Mouse (Mus musculus): ENCODE results near the gene Dlg2.

Gene Dlg2

DNA sequence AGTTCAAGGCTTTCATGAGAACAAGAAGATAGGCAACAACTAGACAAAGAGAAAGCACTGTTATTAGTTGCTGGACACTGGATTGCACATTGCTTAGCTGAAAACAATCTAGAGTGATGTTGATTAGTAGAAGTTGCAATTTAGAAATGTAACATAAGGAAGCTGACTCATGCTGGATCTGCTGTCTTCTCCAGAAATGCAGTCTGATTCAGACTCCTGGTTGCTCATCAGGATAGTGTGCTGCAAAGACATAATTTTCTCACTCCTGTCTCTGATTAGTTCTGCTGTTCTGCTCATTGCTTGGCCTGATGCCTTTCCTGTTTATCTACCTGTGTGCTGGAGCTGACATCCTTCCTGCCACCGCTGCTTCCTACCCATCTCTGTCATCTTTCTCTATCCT is 1572.4 kb downstream of the Dlg2 start:
- CTCF ChIA-PET: no interaction called here

DNA sequence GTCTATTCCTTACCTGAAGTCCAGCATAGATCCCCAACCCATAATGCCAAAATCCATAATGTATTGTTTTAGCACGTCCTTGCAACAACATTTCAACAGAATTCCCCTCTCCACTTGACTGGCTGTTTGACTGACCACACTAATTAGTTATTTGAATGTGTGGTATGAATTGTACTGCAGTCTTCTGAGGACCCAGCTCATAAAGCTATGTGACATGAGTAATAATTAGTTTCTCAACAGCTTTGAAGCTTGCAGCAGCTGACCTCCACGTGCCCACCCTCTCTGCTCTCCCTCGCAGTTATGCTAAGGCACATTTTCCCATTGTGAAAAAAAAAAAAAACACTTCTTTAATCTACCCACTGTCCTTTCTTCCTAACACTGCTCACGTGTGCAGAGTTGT is 1590.4 kb downstream of the Dlg2 start:
- CTCF ChIA-PET: no interaction called here

DNA sequence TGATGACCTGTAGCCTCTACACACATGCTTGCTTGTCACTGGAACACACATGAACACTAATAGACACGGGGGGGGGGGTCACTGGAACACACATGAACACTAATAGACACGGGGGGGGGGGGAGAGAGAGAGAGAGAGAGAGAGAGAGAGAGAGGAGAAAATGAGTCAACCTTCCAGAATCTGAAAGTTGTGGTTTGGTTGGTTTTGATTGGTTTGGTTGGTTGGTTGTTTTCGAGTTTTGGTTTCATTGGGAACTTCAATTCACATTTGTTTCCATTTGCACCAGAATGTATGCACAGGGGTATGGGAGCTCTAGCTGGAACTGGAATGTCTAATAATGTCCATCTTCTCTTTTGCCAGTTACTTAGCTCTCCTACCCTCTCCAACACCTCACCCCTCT is 1611.0 kb downstream of the Dlg2 start:
- CTCF ChIA-PET: no interaction called here

DNA sequence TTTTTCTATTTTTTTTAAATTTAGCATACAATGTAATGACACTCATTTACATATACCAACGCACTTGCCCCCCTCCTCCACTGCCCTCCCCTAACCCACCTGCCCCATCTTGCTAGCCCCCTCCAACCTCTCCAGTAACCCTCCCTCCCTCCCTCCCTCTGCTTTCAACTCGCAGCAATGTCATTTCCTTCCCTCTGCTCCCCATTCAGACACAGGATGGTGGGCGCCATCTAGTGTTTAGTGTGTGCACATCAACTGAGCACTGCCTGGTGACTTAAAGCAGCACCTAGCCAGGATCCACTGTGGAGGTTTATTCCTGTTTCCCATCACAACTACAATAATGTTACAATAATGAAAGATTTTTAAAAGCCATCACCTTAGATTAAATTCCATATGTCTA is 1617.4 kb downstream of the Dlg2 start:
- CTCF ChIA-PET: no interaction called here

DNA sequence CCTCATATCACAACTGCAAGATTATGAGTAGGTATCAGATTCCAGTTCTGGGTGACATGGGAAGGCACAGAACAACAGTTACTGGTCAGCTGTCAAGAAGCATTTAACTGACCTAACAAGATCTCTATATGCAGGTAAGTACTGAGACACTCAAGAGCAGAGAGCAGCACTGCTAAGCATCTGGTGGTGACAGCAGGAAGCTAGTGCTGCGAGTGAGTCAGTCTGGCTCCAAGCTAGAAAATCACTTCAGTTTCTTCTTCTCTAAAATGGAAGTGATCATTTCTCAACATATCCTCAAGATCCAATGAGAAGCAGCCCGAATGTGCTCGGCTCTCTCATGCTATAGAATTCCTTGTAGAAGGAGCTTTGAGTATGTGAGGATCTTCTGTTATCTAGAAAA is 1618.7 kb downstream of the Dlg2 start:
- CTCF ChIA-PET: no interaction called here

DNA sequence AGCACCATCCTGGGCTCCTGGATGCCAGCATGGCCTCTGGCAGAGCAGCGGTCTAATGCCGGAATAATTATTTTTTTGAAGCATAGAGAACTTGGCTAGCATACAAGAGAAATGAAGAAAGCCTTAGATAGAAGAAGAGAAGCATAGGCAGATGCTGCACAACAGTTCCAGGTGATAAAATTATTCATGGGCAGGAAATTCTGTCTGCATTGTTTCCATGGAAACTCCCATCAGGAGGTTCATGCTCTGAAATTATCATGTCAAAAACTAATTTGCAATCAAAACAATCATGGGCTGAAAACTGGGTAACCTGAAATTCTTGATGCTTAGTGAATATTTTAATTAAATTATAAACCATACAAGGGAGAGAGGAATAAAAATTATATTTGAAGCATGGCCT is 1624.4 kb downstream of the Dlg2 start:
- CTCF ChIA-PET: interaction anchor here (0.5 kb wide), 1 partner anchor 73 kb away, joined by 8 read pairs; no protein-coding TSS in a partner anchor

DNA sequence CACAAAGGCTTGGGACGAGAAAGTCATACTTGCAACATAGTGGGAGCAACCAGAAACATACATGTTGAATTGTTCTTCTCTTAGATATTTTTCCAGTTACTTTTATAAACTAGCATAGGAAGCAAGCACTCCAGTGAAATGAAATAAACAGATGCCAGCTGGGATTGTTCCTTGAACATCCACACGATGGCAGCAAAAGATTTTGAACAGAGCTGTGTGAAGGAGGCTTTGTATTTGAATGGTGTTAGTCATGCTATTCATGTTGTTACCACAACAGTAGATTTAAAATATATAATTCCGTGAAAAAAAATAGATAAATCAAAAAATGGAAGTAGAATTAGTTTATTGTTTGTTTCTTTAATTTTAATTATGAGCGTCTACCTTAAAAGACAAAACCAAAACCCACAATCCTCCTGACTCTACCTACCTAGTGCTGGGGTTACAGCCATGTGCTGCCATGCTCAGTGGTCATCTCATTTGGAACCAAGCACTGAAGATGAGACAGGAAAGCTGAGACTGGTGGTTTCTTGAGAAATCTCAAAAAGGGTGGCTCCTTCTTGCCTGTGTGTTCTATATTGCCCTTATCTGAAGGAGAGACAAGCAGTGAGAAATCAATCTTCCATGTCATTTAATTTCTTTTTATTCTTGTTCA is 1626.5 kb downstream of the Dlg2 start:
- CTCF ChIA-PET: no interaction called here

DNA sequence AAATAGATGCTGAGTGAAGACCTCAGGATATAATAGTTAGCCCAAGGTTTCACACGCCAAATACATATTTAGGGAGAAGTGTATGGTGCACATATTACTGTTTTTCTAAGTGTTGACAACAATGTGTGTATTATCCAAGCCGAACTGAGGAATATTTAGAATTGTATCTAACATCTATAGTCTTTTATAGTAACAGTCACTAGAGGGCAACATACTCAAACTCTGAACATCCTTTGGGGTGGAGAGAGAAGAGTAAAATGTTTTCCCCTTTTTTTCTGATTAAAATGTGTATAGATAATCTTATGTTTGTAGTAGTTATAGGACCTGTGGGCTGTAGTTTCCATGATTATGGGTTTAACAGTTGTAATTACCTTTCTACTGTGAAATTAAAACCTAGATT is 1629.0 kb downstream of the Dlg2 start:
- CTCF ChIA-PET: no interaction called here

DNA sequence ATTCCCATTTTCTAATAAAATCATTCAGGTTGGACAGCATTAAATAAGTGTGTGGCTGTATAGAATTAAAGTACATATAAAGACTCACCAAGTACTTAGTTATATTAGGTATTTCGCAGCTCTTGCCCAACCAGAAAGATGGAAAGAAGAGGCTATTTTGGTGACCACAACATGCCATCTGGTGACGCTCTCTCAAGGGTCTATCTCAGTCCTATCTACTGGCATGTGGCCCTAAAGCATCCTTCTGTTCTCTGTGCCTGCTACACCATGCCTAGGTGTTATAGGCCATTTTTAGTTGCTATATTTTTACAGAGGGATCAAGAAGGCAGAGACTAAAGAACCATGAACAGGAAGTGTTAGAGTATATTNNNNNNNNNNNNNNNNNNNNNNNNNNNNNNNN is 1629.5 kb downstream of the Dlg2 start:
- CTCF ChIA-PET: no interaction called here

DNA sequence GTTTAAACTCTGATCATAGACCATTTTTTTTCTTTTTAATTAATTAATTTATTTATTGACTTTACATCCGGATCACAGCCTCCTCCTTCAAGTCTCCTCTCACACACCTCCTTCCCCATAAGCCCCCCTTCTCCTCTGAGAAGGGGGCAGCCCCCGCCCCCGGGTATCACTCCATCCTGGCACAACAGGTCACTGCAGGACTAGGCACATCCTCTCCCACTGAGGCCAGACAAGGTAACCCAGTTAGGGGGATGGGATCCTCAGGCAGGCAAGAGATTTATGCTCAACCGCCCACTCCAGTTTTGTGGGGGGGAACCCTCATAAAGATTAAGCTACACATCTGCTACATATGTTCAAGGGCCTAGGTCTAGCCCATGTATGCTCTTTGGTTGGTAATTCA is 1636.6 kb downstream of the Dlg2 start:
- CTCF ChIA-PET: no interaction called here

DNA sequence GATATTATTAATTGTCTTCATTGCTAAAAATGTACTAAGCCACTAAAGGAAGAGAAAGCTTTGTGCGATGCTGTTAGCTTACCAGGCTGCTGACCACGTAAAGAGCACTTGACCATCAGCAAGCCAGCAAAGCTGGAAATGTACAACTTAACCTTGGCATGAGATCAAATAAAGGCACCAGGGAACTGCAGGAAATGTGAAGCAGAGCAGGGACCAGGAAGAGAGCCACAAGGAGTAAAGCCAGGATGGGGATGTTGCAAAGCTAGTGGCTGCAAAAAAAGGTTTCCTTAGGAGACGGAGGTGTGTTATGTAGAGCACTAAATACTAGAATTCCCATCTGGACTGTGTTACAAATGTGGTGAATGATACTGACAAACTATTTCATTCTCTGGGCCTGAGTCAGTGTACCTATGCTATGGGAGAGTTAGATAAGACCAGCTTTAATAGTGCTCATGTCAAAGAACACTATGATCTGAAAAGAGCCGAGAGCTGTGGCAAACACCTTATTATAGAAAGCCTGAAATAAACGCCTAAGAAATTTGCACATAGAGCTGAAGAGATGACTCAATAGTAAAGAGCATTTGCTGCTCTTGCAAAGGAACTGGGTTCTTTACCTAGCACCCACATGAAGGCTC is 1638.9 kb downstream of the Dlg2 start:
- CTCF ChIA-PET: no interaction called here

DNA sequence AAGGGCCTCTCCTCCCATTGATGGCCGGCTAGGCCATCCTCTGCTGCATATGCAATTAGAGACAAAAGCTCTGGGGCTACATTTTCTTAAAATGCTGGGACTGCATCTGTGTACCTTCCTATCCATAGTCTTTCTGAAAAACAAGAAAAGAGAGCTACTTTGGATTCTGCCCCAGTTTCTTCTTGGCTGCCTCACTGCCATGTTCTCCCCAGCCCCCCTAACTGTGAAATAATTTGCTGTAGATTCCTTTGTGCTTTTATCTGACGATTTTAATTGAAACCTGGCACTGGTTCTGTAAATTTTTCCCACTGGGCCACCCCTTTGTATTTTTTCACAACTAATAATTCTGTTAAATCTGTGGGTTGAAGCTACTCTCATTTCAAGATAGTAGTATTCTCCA is 1646.8 kb downstream of the Dlg2 start:
- CTCF ChIA-PET: no interaction called here

DNA sequence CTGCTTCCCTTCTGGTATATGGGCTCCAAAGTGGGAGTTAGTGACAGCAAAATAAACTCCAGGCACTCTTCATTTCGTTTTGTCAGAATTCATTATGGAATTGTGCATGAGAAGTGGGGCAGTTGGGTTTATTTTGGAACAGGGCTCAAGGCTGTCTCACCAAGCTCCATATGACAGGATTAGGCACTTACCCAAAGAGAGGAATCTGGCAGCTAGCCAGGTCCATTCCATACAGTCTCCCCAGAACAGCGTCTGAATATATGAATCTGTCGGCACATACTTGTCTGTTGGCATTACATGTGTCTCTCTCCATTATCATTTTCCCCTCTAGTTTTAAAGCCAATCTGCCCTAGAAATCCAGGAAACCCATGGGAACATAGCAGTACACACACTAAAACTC is 1649.4 kb downstream of the Dlg2 start:
- CTCF ChIA-PET: no interaction called here

DNA sequence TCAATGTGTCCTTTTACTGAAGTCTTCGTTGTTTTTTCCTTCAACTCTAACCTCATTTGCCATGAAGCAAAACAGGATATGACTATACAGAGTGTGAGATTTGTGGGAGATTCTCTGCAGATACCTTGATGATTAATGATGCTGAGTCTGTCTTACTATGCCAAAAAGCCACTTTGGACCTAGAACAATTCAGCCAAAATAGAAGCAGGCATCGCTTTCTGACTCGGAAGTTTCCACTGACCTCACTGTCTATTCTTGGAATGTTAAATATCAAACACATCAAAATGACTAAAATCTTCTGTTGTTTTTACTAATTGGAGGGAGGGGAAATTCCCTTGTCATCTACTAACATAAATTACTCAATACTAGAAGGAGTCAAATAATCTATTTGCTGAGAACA is 1657.8 kb downstream of the Dlg2 start:
- CTCF ChIA-PET: no interaction called here

DNA sequence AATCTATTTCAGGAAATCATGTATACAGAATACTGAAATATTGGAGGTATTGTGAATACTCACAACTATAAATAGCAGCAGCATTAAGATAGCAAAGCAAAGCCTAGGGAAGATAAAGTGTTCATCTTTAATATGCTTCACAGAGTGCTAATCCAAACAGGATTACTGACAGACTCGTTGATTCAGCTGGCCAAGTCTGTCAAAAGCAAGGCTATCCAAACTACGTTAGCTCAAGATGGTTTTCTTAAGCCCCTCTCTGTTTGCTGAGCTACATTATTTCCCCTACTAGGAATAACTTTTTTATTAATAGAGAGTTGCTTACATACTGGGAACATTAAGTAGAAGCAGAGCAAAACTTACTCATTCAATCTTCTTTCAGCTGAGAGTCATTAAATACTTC is 1659.2 kb downstream of the Dlg2 start:
- CTCF ChIA-PET: no interaction called here

DNA sequence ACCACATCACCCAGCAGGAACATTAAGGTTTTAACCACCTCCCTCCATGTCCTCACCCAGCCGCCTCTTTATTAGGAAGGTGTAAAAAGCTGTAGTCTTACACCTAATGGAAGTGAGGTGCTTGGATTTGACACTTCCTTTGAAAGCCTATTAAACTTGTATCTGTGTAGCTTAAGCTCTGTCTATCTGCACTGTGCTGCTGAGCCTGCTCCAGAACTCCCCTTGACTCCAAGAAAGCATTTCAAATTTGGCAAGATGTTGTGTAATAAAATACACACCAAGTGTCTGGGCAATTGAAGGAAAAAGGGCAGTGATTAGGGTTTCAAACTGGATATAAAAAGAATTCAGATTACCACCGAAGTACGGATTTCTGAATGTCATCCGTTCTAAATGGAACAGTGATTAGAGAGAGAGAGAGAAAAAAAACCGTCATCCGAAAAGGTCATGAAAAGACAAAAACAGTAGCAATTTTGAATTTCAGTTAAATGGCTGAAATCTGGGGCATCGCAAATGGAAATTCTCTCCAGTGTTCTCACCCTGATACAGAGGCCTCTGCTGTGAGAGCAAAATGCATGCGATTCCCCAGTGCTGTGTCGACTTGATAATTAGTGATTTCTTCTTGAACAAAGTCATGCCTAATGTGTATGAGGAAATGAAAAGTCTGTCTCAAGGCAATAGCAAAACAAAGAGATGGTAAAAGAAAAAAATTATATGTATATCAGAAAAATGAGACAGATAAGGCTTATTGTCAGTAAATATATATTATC is 1663.8 kb downstream of the Dlg2 start:
- CTCF ChIA-PET: no interaction called here

DNA sequence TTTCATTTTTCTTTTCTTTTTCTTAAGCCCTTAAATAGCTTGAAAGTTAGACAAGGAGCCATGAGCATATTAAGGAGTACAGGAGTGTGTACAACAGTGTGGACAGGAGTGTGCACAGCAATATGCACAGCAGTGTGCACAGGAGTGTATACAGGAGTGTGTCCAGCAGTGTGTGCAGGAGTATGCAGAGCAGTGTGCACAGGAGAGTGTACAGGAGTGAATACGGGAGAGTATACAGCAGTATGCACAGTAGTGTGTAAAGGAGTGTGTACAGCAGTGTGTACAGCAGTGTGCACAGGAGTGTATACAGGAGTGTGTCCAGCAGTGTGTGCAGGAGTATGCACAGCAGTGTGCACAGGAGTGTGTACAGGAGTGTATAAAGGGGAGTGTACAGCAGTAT is 1671.0 kb downstream of the Dlg2 start:
- CTCF ChIA-PET: no interaction called here

DNA sequence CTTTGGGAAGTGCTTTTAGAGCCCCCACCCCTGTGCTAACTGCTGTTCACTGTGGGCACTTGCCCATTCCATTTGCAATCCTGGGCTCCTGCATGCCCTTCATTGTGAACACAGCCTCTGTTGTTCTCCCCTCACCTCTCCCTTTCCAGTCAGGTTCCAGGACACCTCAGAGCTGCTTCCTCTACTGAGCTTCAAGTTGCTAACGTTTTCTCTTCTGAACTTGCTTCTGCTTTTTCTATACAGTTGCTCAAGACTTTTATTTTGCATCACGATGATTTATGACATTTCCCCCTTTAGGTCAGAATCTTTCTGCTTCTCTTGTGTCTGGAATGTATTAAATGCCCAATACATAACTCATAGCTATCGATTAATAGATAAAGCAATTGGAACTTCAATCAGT is 1674.3 kb downstream of the Dlg2 start:
- CTCF ChIA-PET: no interaction called here

DNA sequence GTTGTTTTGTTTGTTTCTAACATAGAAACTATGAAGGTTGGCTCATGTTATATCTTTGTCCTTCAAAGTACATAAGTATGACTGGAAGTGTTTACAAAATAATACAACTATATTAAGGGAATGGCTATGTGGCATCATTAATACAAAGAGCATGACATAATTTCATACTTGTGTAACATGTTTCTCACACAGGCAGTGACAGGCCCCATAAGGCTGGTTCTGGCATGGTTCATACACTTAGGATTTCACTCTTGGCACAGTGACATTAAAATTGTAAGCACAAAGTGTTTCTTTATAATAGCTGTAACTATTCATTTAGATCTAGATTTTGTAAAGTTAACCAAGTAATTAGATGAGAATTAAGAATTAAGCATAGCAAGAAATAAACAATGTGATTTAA is 1678.1 kb downstream of the Dlg2 start:
- CTCF ChIA-PET: no interaction called here

DNA sequence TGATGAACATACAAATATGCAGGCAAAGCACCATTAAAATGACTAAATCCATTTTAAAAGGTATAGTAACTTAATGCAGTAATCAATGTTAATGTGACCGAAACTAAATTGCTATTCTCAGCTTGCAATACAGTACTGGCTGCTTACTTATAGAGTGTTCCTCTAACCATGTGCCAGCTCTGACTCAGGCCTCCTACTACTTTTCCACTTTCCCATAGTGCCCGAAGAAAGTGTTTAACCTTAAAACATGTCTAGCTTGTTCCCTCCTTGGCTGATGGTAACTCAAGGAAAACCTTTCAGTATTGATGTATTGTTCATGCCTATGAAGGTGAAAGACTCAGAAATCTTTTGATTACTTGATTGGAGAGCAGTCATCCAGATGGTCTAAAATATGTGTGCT is 1686.7 kb downstream of the Dlg2 start:
- CTCF ChIA-PET: no interaction called here

DNA sequence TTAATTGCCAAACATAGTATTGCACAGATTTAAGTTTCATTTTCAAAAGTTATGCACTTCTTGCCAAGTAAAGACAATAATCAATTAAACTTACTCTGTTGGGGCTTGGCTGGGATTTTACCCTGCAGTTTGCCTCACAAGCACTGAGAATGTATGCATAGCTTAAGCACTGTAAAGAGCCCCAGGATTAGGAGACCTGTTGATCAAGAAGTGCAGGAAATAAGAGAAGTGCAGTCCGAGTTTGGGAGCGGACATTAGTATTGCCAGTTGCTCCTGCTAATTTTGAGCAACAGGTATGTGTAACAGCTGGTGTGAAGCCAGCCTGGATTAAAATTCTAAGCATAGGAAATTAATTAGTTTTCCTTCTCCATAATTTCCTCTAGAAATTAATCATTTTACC is 1687.8 kb downstream of the Dlg2 start:
- CTCF ChIA-PET: no interaction called here

DNA sequence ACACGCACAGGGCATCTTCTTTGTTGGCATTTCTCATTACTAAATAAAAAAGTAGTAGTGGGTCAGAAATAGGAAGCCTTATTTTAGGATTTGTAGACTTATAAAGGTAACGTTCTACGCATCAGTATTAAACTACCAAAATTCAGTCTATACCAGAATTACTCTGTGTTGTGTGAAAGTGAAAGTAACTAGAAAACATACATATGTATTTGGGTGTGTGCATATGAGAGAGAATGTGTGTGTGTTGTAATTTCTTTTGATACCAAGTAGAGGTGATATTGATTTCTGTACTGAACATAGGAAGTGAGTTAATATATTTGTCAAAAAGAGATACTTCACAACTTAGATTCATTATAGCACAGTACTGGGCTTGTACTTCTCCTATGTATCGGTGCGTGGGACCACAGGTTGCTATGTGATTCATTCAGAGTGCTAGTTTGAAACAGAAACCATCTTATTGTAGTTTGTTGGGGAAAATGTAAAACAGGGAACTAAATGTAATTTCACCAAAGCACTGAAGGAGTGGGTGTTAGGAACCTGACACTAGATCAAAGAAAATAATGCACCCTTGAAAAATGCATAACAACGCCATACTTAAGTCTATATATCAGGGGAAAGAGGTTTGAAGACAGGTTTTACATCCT is 1688.5 kb downstream of the Dlg2 start:
- CTCF ChIA-PET: no interaction called here

DNA sequence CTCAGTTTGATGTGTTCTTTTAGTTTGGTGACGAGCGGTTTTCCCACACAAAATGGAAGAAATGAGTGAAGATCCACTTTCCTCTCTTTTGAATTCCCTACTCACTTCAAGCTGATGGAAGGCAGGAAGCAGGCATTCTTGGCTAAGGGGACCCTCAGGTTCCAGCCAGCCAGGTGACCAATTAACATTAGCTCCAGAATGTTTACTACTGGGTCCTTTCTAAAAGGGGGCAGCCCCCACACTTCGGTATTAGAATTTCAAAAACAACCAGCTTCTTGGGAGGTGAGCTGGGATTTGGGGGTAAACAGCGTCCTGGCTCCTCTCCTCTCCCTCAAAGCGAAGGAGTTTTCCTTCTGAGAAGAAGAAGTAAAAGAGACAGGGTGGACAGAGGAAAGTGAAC is 1703.6 kb downstream of the Dlg2 start:
- CTCF ChIA-PET: interaction anchor here (0.6 kb wide), 1 partner anchor 295 kb away, joined by 3 read pairs; no protein-coding TSS in a partner anchor

All from spleen, embryonic (tissue).